Mouse (Mus musculus): ENCODE data around the gene Rpgrip1l. TPM values are rescaled to one million over a fixed set of nuclear protein-coding genes. Genes with fewer than 3 reads are reported as not detected.

Gene Rpgrip1l
- polyA plus RNA-seq, 1 experiment from 2014 or later = 5.5 TPM

GRCm38 (mm10) chr8:91207676-91208075 lies 105.4 kb downstream of the Rpgrip1l start:
- 43% methylated on average over 2 of the region's 2 CpGs for WGBS
- Histone ChIP-seq H3K9me3 (ENCODE audit: control insufficient read depth, low read length) (no peaks in the 10 kb centered on the region), H3K27me3 (ENCODE audit: control insufficient read depth, insufficient read depth, low read length) (no peaks in the 10 kb centered on the region), H3K4me2 (replicated peaks; ENCODE audit: low read depth) (no peak overlapping the region), H3K4me3 (ENCODE audit: low read depth, low read length) (no peak overlapping the region), H3K27ac (replicated peaks) (no peak overlapping the region), H3K4me1 (replicated peaks; ENCODE audit: control insufficient read depth, insufficient read depth) (no peaks in the 10 kb centered on the region), H3K9ac (ENCODE audit: low read length) (no peak overlapping the region), H3K36me3 (ENCODE audit: control insufficient read depth, insufficient read depth, low read length) (no peaks in the 10 kb centered on the region)
- TF ChIP-seq CTCF (IDR thresholded peaks at IDR 0.05; ENCODE audit: low read depth) (no peak), EP300 (optimal IDR thresholded peaks at IDR 0.05) (no peak)
- ATAC-seq (ENCODE audit: low FRiP score, low TSS enrichment) = no peak
- DNase-seq (ENCODE audit: low spot score) = no peak

GRCm38 (mm10) chr8:91205897-91206296 lies 107.2 kb downstream of the Rpgrip1l start:
- no peaks in the 10 kb centered on the region for H3K36me3 ChIP-seq (ENCODE audit: control insufficient read depth, insufficient read depth, low read length)
- H3K27me3 ChIP-seq (ENCODE audit: control insufficient read depth, insufficient read depth, low read length) = no peaks in the 10 kb centered on the region
- no peak overlapping the region for H3K9ac ChIP-seq (ENCODE audit: low read length)
- H3K4me2 ChIP-seq (replicated peaks; ENCODE audit: low read depth) = no peak overlapping the region
- 84% methylated on average over 6 of the region's 6 CpGs for WGBS
- no peak overlapping the region for H3K27ac ChIP-seq (replicated peaks)
- TF ChIP-seq EP300 (optimal IDR thresholded peaks at IDR 0.05) (no peak), CTCF (IDR thresholded peaks at IDR 0.05; ENCODE audit: low read depth) (no peak)
- no peaks in the 10 kb centered on the region for H3K9me3 ChIP-seq (ENCODE audit: control insufficient read depth, low read length)
- H3K4me1 ChIP-seq (replicated peaks; ENCODE audit: control insufficient read depth, insufficient read depth) = no peaks in the 10 kb centered on the region
- no peak for ATAC-seq (ENCODE audit: low FRiP score, low TSS enrichment)
- no peak for DNase-seq (ENCODE audit: low spot score)
- H3K4me3 ChIP-seq (ENCODE audit: low read depth, low read length) = no peak overlapping the region

GRCm38 (mm10) chr8:91201184-91201583 lies 111.9 kb downstream of the Rpgrip1l start:
- H3K9me3 ChIP-seq (ENCODE audit: control insufficient read depth, low read length) = no peaks in the 10 kb centered on the region
- H3K4me1 ChIP-seq (replicated peaks; ENCODE audit: control insufficient read depth, insufficient read depth) = no peaks in the 10 kb centered on the region
- TF ChIP-seq CTCF (IDR thresholded peaks at IDR 0.05; ENCODE audit: low read depth) (peak; percentile 27; the same call in 1 of the 2 replicates), EP300 (optimal IDR thresholded peaks at IDR 0.05) (no peak)
- DNase-seq (ENCODE audit: low spot score) (no peak), ATAC-seq (ENCODE audit: low FRiP score, low TSS enrichment) (no peak)
- H3K9ac ChIP-seq (ENCODE audit: low read length) = no peak overlapping the region
- H3K4me3 ChIP-seq (ENCODE audit: low read depth, low read length) = no peak overlapping the region
- H3K4me2 ChIP-seq (replicated peaks; ENCODE audit: low read depth) = no peak overlapping the region
- H3K27me3 ChIP-seq (ENCODE audit: control insufficient read depth, insufficient read depth, low read length) = no peaks in the 10 kb centered on the region
- H3K36me3 ChIP-seq (ENCODE audit: control insufficient read depth, insufficient read depth, low read length) = no peaks in the 10 kb centered on the region
- WGBS = 77% methylated on average over 2 of the region's 2 CpGs
- H3K27ac ChIP-seq (replicated peaks) = no peak overlapping the region

- Histone ChIP-seq H3K4me1 (replicated peaks; ENCODE audit: control insufficient read depth, insufficient read depth) (no peaks in the 10 kb centered on the region), H3K9ac (ENCODE audit: low read length) (no peak within 1 kb of the TSS), H3K36me3 (ENCODE audit: control insufficient read depth, insufficient read depth, low read length) (no peaks in the 10 kb centered on the region), H3K27ac (replicated peaks) (no peak within 1 kb of the TSS), H3K4me2 (replicated peaks; ENCODE audit: low read depth) (no peak within 1 kb of the TSS), H3K4me3 (ENCODE audit: low read depth, low read length) (no peak within 1 kb of the TSS), H3K27me3 (ENCODE audit: control insufficient read depth, insufficient read depth, low read length) (no peaks in the 10 kb centered on the region), H3K9me3 (ENCODE audit: control insufficient read depth, low read length) (no peaks in the 10 kb centered on the region)
- 91% methylated on average over 7 of the region's 7 CpGs for WGBS
- TF ChIP-seq CTCF (IDR thresholded peaks at IDR 0.05; ENCODE audit: low read depth) = no peak
- DNase-seq (ENCODE audit: low spot score) (no peak), ATAC-seq (ENCODE audit: low FRiP score, low TSS enrichment) (no peak)
Measured at GRCm38 (mm10) chr8:91199876-91200275, 113.2 kb downstream of the Rpgrip1l start, which contains the start of gene Aktip. Gene Aktip (minus strand): TSS chr8:91199976.

- no peak for DNase-seq (ENCODE audit: low spot score)
- Histone ChIP-seq H3K9ac (ENCODE audit: low read length) (no peak overlapping the region), H3K36me3 (ENCODE audit: control insufficient read depth, insufficient read depth, low read length) (no peaks in the 10 kb centered on the region), H3K4me3 (ENCODE audit: low read depth, low read length) (no peak overlapping the region), H3K9me3 (ENCODE audit: control insufficient read depth, low read length) (no peaks in the 10 kb centered on the region), H3K4me1 (replicated peaks; ENCODE audit: control insufficient read depth, insufficient read depth) (no peaks in the 10 kb centered on the region), H3K27ac (replicated peaks) (no peak overlapping the region), H3K4me2 (replicated peaks; ENCODE audit: low read depth) (no peak overlapping the region), H3K27me3 (ENCODE audit: control insufficient read depth, insufficient read depth, low read length) (no peaks in the 10 kb centered on the region)
- 59% methylated on average over 3 of the region's 3 CpGs for WGBS
- TF ChIP-seq EP300 (optimal IDR thresholded peaks at IDR 0.05) = no peak
- no peak for TF ChIP-seq CTCF (IDR thresholded peaks at IDR 0.05; ENCODE audit: low read depth)
- ATAC-seq (ENCODE audit: low FRiP score, low TSS enrichment) = no peak
Measured at GRCm38 (mm10) chr8:91198036-91198435, 115.0 kb downstream of the Rpgrip1l start.

- Histone ChIP-seq H3K9ac (ENCODE audit: low read length) (no peak overlapping the region), H3K36me3 (ENCODE audit: control insufficient read depth, insufficient read depth, low read length) (no peaks in the 10 kb centered on the region), H3K4me1 (replicated peaks; ENCODE audit: control insufficient read depth, insufficient read depth) (no peaks in the 10 kb centered on the region), H3K27me3 (ENCODE audit: control insufficient read depth, insufficient read depth, low read length) (no peaks in the 10 kb centered on the region), H3K9me3 (ENCODE audit: control insufficient read depth, low read length) (no peaks in the 10 kb centered on the region), H3K27ac (replicated peaks) (no peak overlapping the region), H3K4me3 (ENCODE audit: low read depth, low read length) (no peak overlapping the region), H3K4me2 (replicated peaks; ENCODE audit: low read depth) (no peak overlapping the region)
- ATAC-seq (ENCODE audit: low FRiP score, low TSS enrichment) (no peak), DNase-seq (ENCODE audit: low spot score) (no peak)
- TF ChIP-seq CTCF (IDR thresholded peaks at IDR 0.05; ENCODE audit: low read depth) = no peak
- TF ChIP-seq EP300 (optimal IDR thresholded peaks at IDR 0.05) = no peak
- 74% methylated on average over 5 of the region's 5 CpGs for WGBS
Measured at GRCm38 (mm10) chr8:91197233-91197632, 115.8 kb downstream of the Rpgrip1l start.

Measured in stomach, postnatal 0 days (tissue).